Mouse (Mus musculus) C2C12 (cell line): ENCODE measurements around the gene Hoxc9.

Experiments used
- CTCF ChIP-seq: IDR thresholded peaks from one replicate; pipeline ENCODE4 v1.5.1; 2011; ENCODE audit not compliant: control insufficient read depth, insufficient read depth, insufficient read length
- FOSL1 ChIP-seq: IDR thresholded peaks from one replicate; pipeline ENCODE4 v1.8.0; 2011; ENCODE audit warnings: mild to moderate bottlenecking, low read length; ENCODE audit not compliant: poor library complexity, insufficient read depth, severe bottlenecking
- MAX ChIP-seq: IDR thresholded peaks from one replicate; pipeline ENCODE4 v1.6.1; 2011; ENCODE audit warnings: mild to moderate bottlenecking, control low read depth
- MYOD1 ChIP-seq: IDR thresholded peaks from one replicate; pipeline ENCODE4 v1.6.1; 2011; ENCODE audit warnings: low read depth; ENCODE audit not compliant: control insufficient read depth, insufficient read length
- MYOG ChIP-seq: IDR thresholded peaks from one replicate; pipeline ENCODE4 v1.6.1; 2011; ENCODE audit not compliant: control insufficient read depth, insufficient read length; ENCODE audit errors: extremely low read depth
- USF1 ChIP-seq: IDR thresholded peaks from one replicate; pipeline ENCODE4 v1.6.1; 2011; ENCODE audit warnings: low read depth, mild to moderate bottlenecking, control low read depth, moderate library complexity

GRCm38 (mm10) chr15:102963259-102963658 is 13.0 kb upstream of the Hoxc9 start:
- TF ChIP-seq CTCF: no peak
- no peak for TF ChIP-seq MYOG
- no peak for TF ChIP-seq FOSL1
- TF ChIP-seq MAX: no peak
- TF ChIP-seq USF1: no peak
- TF ChIP-seq MYOD1: no peak
